Mouse (Mus musculus) stomach, embryonic 15.5 days (tissue): Measurements from ENCODE around the gene Fcrla. TPM values are rescaled to one million over a fixed set of nuclear protein-coding genes. Genes with fewer than 3 reads are reported as not detected.
"Not testable (repeated sequence)": the region's sequence is repeated elsewhere in the genome, so short reads cannot be mapped to it uniquely, and the experiment has no call there.

Experiments used
- ATAC-seq: fragments of 200-750 bp; cut with Nextera tagmentation; 2 replicates; pipeline ENCODE4 v1.8.0; 2017; ENCODE audit warnings: low read depth, moderate number of reproducible peaks, moderate TSS enrichment; ENCODE audit not compliant: insufficient read depth, low FRiP score
- H3K27ac ChIP-seq: fragments of 300-500 bp; sonication (generic); 2 replicates; pipeline ENCODE4 v1.5.1; 2015; ENCODE audit warnings: mild to moderate bottlenecking, inconsistent platforms
- H3K27me3 ChIP-seq: fragments of 300-500 bp; sonication (generic); replicated peaks from 2 replicates; pipeline ENCODE4 v1.6.1; 2015; ENCODE audit warnings: inconsistent platforms
- H3K36me3 ChIP-seq: fragments of 300-500 bp; sonication (generic); 2 replicates; pipeline ENCODE4 v1.6.1; 2015; ENCODE audit warnings: inconsistent platforms
- H3K4me1 ChIP-seq: fragments of 300-500 bp; sonication (generic); 2 replicates; pipeline ENCODE4 v1.6.1; 2015; ENCODE audit warnings: inconsistent platforms
- H3K4me2 ChIP-seq: fragments of 300-500 bp; sonication (generic); 2 replicates; pipeline ENCODE4 v1.6.1; 2015; ENCODE audit warnings: mild to moderate bottlenecking, inconsistent platforms
- H3K4me3 ChIP-seq: fragments of 300-500 bp; sonication (generic); replicated peaks from 2 replicates; pipeline ENCODE4 v1.5.1; 2015; ENCODE audit warnings: inconsistent platforms
- H3K9ac ChIP-seq: fragments of 300-500 bp; sonication (generic); 2 replicates; pipeline ENCODE4 v1.6.1; 2015; ENCODE audit warnings: inconsistent platforms
- H3K9me3 ChIP-seq: fragments of 300-500 bp; sonication (generic); 2 replicates; pipeline ENCODE4 v1.6.1; 2016; ENCODE audit warnings: inconsistent platforms
- WGBS: fragments of 180-500 bp; shearing (Covaris S2); methylation state at CpG from one replicate; pipeline ENCODE4 v1.1.7; 2015; 5-methylcytosine and 5-hydroxymethylcytosine counted together
- polyA plus RNA-seq: library from polyadenylated mRNA; unstranded; fragments of >200 nt; fragmentation: Nextera tagmentation; extraction: Ambion mirVana; gene quantifications from 2 replicates; pipeline ENCODE4 v1.2.1, GENCODE M21; 2015

Gene Fcrla
- polyA plus RNA-seq, result 0.21 and 0.23 TPM in 2 replicates

DNA sequence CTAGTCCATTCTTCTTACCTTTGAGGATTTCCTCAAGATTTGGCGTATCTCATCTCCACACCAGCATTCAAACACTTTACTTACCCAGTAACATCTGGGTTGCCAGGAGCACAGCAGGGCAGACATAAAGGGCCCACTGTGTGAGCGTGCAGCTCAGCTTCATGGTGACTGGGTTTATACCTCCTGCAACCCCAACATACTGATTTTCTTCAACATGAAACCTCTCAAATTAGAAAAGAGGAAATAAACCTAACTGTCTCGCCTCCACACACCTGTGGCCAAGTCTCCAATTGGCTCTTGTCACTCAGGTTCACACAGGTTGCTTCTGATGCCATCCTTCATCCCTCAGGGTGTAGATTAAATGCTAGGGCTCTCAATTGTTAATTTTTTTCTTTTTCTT lies at the start of gene Fcrla:
Fcrla (minus strand) TSS at position 206 of the 400 bp plus-strand sequence.
- 77% methylated on average over 3 of the region's 3 CpGs for WGBS
- H3K9ac ChIP-seq, result no peak within 1 kb of the TSS
- no peaks in the 10 kb centered on the region for H3K4me1 ChIP-seq
- H3K9me3 ChIP-seq, result no peaks in the 10 kb centered on the region
- H3K27me3 ChIP-seq, result no peaks in the 10 kb centered on the region
- no peak within 1 kb of the TSS for H3K4me2 ChIP-seq
- H3K4me3 ChIP-seq, result no peak within 1 kb of the TSS
- no peak within 1 kb of the TSS for H3K27ac ChIP-seq
- no peaks in the 10 kb centered on the region for H3K36me3 ChIP-seq
- no peak for ATAC-seq

DNA sequence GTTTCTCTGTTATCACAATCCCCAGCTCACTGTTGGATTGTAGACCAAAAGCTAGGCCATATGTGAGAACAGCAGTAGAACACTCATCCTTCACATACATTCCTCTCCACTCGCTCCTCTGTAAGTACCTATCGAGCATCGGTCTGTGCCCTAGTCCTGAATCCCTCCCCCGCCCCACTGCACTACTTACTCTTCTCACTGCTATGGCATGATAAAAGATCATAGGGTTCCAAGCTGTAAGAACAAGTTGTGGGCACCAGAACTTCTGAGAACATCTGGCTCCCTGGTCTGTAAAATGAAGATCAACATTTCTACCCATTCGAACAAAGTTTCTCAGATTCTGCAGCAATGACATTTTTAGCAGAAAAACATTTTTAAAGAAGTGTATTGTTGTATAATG lies 49.1 kb upstream of the Fcrla start, which contains the start of gene Fcgr2b:
Fcgr2b (minus strand) TSS at position 101 of the 400 bp plus-strand sequence.
- Histone ChIP-seq H3K9ac (no peak within 1 kb of the TSS), H3K36me3 (no peaks in the 10 kb centered on the region), H3K9me3 (no peaks in the 10 kb centered on the region), H3K4me3 (no peak within 1 kb of the TSS), H3K27me3 (no peaks in the 10 kb centered on the region), H3K4me1 (no peaks in the 10 kb centered on the region), H3K4me2 (no peak within 1 kb of the TSS), H3K27ac (no peak within 1 kb of the TSS)
- WGBS, result 88% methylated on average over 5 of the region's 5 CpGs
- no peak for ATAC-seq

DNA sequence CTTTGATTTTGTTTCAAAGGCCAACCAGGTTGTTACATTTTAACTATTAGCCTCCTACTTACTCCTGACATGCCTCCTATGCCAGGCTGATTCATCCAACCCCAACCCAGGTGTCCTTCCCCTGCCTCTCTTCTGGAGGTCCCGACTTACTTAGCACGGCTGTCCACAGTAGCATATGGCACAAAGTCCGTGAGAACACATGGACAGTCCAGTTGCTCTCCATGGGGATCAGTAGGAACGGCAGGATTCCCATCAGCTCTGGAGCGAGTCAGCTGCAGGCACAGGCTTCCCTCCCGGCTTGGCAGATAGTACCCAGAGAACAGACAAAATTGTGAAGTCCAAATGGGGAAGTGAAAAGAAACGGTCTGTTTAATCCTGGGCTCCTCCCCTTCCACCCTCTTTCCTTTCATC lies 48.4 kb upstream of the Fcrla start:
- Histone ChIP-seq H3K27me3 (no peaks in the 10 kb centered on the region), H3K9me3 (no peaks in the 10 kb centered on the region), H3K4me2 (no peak overlapping the region), H3K27ac (no peak overlapping the region), H3K36me3 (no peaks in the 10 kb centered on the region), H3K9ac (no peak overlapping the region), H3K4me3 (no peak overlapping the region), H3K4me1 (no peaks in the 10 kb centered on the region)
- 67% methylated on average over 7 of the region's 7 CpGs for WGBS
- ATAC-seq, result no peak

DNA sequence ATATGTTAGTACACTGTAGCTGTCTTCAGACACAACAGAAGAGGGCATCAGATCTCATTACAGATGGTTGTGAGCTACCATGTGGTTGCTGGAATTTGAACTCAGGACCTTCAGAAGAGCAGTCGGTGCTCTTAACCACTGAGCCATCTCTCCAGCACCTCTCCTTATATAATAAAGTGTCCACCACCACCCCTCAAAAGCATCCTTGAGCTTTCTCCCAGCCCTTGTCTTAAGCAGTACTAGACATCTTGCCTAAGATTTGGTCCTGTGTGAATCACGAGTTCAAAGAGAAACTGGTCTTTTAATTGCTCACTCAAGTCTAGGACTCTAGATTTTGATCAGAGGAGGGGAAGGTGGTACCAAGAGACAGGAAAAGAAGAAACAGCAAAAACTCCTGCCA lies 48.0 kb upstream of the Fcrla start:
- H3K9ac ChIP-seq, H3K9me3 ChIP-seq, ATAC-seq, H3K4me1 ChIP-seq, H3K4me3 ChIP-seq, H3K27ac ChIP-seq, H3K27me3 ChIP-seq, H3K36me3 ChIP-seq, H3K4me2 ChIP-seq: not testable (repeated sequence)
- WGBS, result 78% methylated on average over 2 of the region's 2 CpGs

DNA sequence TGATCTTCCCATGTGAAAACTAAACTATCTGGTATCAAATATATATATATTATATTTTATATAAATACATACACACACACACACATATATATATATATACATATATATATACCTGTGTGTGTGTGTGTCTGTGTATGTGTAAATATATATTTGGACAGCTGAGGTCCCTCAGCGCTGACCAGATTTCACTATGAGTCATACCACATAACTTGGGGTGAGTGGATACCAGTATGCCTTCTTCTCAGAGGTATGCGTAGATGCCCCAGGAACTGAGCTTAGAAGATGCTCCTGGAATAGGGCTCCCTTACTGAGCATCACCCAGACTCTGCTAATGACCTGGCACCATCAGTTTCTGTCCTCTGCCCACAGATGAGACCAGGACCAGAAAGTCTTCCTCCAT lies 47.4 kb upstream of the Fcrla start:
- H3K4me3 ChIP-seq, result no peak overlapping the region
- H3K4me2 ChIP-seq, result no peak overlapping the region
- no peak overlapping the region for H3K9ac ChIP-seq
- WGBS, result 89% methylated on average over 2 of the region's 2 CpGs
- ATAC-seq, result no peak
- H3K4me1 ChIP-seq, result no peaks in the 10 kb centered on the region
- no peaks in the 10 kb centered on the region for H3K9me3 ChIP-seq
- H3K27ac ChIP-seq, result no peak overlapping the region
- H3K27me3 ChIP-seq, result no peaks in the 10 kb centered on the region
- H3K36me3 ChIP-seq, result no peaks in the 10 kb centered on the region

DNA sequence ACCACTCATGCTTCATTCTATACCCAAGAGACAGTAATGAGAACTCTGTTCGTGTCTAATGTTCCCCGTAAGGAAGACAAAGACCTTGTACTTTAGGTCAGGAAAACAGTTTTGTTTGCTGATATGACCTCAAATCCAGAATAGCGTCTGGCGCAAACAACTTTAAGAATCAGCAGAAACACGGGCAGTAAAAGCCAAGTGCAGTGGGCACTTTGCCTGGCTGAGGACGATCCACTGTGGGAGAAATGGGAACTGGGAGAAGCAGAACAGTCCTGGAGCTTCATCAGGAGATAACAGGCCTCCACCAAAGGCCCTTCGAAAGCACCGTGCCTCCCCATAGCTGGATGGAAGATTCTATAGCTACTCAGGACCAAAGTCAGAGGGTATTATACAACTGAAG lies 46.8 kb upstream of the Fcrla start:
- Histone ChIP-seq H3K4me3 (no peak overlapping the region), H3K9ac (no peak overlapping the region), H3K36me3 (no peaks in the 10 kb centered on the region), H3K4me2 (no peak overlapping the region), H3K9me3 (no peaks in the 10 kb centered on the region), H3K4me1 (no peaks in the 10 kb centered on the region), H3K27ac (no peak overlapping the region), H3K27me3 (no peaks in the 10 kb centered on the region)
- WGBS, result 86% methylated on average over 8 of the region's 8 CpGs
- no peak for ATAC-seq

DNA sequence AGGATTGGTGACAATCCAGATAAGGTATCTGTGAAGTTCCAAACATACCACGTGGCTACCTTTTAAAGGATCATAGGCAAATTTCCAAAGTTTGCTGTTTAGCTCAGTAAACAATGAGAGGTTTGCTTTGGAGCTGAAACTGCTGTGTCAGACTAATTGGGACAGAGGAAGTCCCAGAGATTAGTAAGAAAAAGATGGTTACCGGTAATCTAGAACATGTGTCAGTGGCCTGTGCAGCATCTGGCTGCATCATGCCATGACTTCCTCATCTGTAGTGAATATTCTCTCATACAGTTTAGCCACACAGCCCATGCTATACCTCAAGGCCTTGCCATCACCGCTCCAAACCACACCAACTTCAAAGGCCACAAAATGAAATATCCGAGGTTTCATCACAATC lies 45.6 kb upstream of the Fcrla start:
- Histone ChIP-seq H3K27me3 (no peaks in the 10 kb centered on the region), H3K4me2 (no peak overlapping the region), H3K27ac (no peak overlapping the region), H3K9me3 (no peaks in the 10 kb centered on the region), H3K9ac (no peak overlapping the region), H3K4me3 (no peak overlapping the region), H3K36me3 (no peaks in the 10 kb centered on the region), H3K4me1 (no peaks in the 10 kb centered on the region)
- WGBS, result 68% methylated on average over 4 of the region's 4 CpGs
- no peak for ATAC-seq

DNA sequence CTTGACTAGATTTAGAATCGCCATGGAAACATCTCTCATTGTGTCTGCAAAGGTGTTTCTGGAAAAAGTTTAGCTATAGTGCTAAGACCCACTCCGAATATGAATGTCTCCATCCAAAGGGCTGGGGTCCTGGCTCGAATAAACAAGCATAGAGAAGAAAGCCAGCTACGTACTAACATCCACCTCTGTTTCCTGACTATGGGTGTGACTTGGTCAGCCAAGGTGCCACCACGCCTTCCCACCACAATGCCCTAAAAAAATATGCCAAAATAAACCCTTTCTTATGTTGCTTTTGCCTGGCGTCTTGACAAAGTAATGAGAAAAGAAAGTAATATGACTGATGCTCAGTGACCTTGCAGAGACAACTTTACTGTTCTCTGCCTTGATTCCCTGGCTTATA lies 45.1 kb upstream of the Fcrla start:
- 73% methylated on average over 6 of the region's 6 CpGs for WGBS
- no peak overlapping the region for H3K9ac ChIP-seq
- no peaks in the 10 kb centered on the region for H3K27me3 ChIP-seq
- no peak overlapping the region for H3K4me2 ChIP-seq
- H3K4me1 ChIP-seq, result no peaks in the 10 kb centered on the region
- H3K9me3 ChIP-seq, result no peaks in the 10 kb centered on the region
- ATAC-seq, result no peak
- no peak overlapping the region for H3K27ac ChIP-seq
- no peaks in the 10 kb centered on the region for H3K36me3 ChIP-seq
- H3K4me3 ChIP-seq, result no peak overlapping the region

DNA sequence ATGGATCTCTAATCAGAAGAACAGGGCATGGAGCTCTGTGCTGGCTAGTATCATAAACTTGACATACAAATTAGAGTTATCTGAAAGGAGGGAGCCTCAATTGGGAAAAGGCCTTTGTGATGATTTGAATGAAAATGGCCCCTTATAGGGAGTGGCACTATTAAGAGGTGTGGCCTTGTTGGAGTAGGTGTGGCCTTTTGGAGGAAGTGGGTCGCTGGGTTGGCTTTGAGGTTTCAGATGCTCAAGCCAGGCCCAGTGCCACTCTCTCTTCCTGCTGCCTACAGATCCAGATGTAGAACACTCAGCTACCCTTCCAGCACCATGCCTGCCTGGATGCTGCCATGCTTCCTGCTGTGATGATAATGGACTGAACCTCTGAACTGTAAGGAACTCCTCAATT lies 41.2 kb upstream of the Fcrla start:
- Histone ChIP-seq H3K9ac (no peak overlapping the region), H3K9me3 (no peaks in the 10 kb centered on the region), H3K4me1 (no peaks in the 10 kb centered on the region), H3K27me3 (no peaks in the 10 kb centered on the region), H3K27ac (no peak overlapping the region), H3K4me2 (no peak overlapping the region), H3K4me3 (no peak overlapping the region), H3K36me3 (no peaks in the 10 kb centered on the region)
- no peak for ATAC-seq
- 80% methylated on average over 1 of the region's 1 CpGs for WGBS

DNA sequence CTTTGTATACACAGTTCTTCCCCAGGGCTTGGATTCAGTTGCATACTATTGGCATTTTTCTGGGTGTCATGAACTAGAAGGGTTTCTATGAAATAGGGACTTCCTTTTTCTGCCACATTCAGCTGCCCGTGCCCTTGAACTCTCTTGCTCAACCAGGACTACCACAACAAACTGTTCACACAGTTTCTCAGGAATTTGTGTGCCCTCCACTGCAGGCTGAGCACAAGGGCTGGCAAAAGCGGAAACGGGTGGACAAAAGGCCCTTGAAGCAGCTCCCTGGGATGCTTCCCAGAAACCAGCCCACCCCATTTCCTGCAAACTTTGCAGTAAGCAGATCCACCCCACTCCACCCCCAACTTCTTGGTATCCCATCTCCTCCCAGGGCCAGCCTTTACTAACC lies 40.2 kb upstream of the Fcrla start:
- no peak overlapping the region for H3K4me2 ChIP-seq
- H3K4me1 ChIP-seq, result peaks cover 5% of the 10 kb centered on the region; the same call in 1 of the 2 replicates
- WGBS, result 74% methylated on average over 3 of the region's 3 CpGs
- no peak for ATAC-seq
- no peaks in the 10 kb centered on the region for H3K9me3 ChIP-seq
- no peak overlapping the region for H3K4me3 ChIP-seq
- no peak overlapping the region for H3K9ac ChIP-seq
- H3K27me3 ChIP-seq, result no peaks in the 10 kb centered on the region
- H3K36me3 ChIP-seq, result no peaks in the 10 kb centered on the region
- H3K27ac ChIP-seq, result no peak overlapping the region

DNA sequence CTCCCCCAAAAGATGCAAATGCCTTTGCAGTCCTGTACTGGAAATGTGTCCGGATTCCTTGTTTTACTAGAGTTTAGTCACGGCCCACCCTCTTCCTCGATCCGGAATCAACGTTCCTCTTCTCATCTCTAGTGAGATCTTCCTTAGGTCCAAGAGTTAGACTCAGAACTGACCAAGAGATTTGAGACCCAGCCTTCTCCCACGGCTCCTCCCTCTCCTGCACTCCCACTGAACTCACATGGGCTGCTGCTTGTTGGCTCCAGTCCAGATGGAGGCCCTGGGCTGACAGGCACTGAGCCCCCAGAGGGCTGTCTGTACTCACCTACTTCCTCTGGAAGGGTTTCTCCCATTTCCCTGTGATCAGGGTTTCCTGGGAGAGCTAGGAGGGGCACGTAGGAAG lies 35.7 kb upstream of the Fcrla start:
- peaks cover 5% of the 10 kb centered on the region; the same call in 1 of the 2 replicates for H3K4me1 ChIP-seq
- no peak overlapping the region for H3K27ac ChIP-seq
- no peaks in the 10 kb centered on the region for H3K27me3 ChIP-seq
- no peak overlapping the region for H3K9ac ChIP-seq
- no peak for ATAC-seq
- no peaks in the 10 kb centered on the region for H3K36me3 ChIP-seq
- H3K9me3 ChIP-seq, result no peaks in the 10 kb centered on the region
- H3K4me2 ChIP-seq, result no peak overlapping the region
- 58% methylated on average over 7 of the region's 7 CpGs for WGBS
- H3K4me3 ChIP-seq, result no peak overlapping the region

DNA sequence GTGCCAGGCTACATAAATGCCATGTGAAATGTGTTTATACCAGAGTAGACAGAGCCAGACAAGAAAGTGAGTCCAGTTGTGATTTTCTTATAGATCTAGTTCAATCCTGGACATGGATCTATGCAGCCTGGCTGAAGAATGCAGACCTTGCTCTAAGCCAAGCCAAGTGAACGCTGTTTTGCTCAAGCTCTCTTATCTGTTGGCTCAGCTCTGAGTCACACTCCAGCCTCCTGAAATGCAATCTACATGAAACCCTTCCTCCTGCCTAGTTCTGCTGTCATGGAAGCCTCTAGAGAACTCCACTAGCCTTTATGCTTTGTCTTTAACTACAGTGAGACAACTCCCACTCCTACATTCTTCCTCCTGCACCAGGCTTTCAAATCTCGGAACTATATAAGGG lies 34.9 kb upstream of the Fcrla start:
- WGBS, result 40% methylated on average over 2 of the region's 2 CpGs
- Histone ChIP-seq H3K4me3 (no peak overlapping the region), H3K4me2 (no peak overlapping the region), H3K27me3 (no peaks in the 10 kb centered on the region), H3K4me1 (peaks cover 5% of the 10 kb centered on the region; the same call in 1 of the 2 replicates), H3K27ac (no peak overlapping the region), H3K9ac (no peak overlapping the region), H3K9me3 (no peaks in the 10 kb centered on the region), H3K36me3 (no peaks in the 10 kb centered on the region)
- ATAC-seq, result no peak; the same call in 1 of the 2 replicates

DNA sequence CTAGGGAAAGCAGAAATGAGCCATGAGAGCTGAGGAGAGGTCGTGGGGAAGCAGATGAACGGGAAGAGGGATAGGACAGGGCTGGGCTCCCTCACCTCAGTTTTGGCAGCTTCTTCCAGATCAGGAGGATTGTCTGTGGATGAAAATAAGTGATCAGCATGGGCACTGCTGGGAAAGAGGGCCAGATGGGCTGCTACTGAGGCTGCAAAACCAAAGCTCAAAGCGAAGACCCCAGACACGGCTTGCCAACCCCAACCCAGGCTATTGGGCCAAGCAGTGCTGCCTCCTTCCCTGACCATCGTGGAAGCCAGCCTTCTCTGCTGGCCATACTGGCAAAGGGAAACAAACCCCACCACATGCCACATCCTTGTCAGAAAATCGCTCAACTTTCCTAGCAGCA lies 33.7 kb upstream of the Fcrla start:
- no peaks in the 10 kb centered on the region for H3K9me3 ChIP-seq
- no peak overlapping the region for H3K4me3 ChIP-seq
- H3K4me2 ChIP-seq, result no peak overlapping the region
- H3K4me1 ChIP-seq, result peaks cover 5% of the 10 kb centered on the region; the same call in 1 of the 2 replicates
- H3K27ac ChIP-seq, result no peak overlapping the region
- no peak overlapping the region for H3K9ac ChIP-seq
- no peaks in the 10 kb centered on the region for H3K27me3 ChIP-seq
- no peaks in the 10 kb centered on the region for H3K36me3 ChIP-seq
- WGBS, result 79% methylated on average over 6 of the region's 6 CpGs
- ATAC-seq, result no peak
